Mouse (Mus musculus): Measurements from ENCODE around the gene Tnfrsf9.
"Not testable (repeated sequence)": the region's sequence is repeated elsewhere in the genome, so short reads cannot be mapped to it uniquely, and the experiment has no call there.

Gene Tnfrsf9

DNA sequence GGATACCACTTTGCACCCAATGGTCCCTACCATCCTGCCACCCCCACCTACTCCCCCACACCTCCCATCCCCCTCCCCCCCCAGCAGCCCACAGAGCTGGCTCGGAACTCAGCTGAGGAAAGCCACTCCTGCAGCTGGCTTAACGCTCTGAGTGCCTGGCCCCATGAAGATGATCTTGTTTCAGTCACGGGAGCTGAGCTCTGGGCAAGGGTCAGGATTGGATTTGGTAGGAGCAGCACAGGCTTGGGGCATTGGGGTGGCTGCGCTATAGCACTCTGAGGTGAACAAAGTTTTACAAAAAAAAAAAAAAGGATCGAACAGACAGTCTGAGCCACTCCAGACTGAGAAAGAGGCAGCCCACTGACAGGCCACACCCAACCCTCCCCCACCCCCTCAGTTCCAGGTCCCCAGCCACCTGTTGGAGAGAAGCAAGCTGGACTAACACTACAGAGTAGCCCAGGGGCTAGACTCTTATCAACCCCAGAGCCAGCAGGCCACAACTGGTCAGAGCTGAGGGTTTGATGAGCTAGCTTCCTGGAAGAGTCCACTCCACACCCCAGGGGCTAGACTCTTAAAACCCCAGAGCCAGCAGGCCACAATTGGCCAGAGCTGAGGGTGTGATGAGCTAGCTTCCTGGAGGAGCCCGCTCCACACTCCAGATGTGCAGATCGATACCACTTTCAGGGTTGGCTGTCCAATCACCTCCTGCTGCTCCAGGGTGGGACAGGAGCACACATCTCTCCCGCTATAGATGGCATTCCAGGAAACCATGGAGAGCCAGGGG lies 19.5 kb upstream of the Tnfrsf9 start:
- DNase-seq (ENCODE audit: low spot score in 2 of 2): no peak

DNA sequence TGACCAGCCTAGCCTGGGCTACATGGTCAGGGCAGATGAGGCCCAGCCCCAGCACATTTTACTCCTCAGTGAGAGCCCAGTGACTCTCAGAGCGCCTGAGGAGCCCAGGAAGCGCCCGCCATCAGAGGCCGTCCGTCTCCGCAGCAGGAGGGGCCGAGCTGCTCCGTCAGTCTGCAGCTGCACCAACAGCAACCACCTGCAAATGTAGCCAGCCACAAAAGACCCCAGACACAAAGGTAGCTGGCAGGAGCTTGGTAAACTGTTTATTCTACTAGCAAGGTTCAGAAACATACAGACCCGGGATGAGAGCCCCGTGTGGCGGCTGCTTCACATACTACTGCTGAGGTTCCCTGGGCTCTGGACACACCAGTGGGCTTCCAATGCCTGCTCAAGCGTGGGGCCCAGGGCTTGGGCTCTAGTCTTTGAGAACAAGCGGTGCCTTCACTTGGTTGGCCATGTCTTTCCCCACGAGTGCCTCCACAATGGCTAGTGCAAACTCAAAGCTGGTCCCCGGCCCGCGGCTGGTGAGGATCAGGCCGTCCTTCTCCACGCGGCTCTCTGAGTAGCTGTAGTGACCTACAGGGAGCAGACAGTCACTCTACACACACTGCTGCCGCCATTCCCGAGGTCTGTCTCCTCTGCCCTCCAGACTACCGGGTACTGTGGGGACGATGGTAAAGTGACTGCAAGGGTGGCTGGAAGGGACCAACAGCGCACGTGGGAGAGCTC lies 17.3 kb upstream of the Tnfrsf9 start:
- no peak for DNase-seq (ENCODE audit: low spot score in 2 of 2)

DNA sequence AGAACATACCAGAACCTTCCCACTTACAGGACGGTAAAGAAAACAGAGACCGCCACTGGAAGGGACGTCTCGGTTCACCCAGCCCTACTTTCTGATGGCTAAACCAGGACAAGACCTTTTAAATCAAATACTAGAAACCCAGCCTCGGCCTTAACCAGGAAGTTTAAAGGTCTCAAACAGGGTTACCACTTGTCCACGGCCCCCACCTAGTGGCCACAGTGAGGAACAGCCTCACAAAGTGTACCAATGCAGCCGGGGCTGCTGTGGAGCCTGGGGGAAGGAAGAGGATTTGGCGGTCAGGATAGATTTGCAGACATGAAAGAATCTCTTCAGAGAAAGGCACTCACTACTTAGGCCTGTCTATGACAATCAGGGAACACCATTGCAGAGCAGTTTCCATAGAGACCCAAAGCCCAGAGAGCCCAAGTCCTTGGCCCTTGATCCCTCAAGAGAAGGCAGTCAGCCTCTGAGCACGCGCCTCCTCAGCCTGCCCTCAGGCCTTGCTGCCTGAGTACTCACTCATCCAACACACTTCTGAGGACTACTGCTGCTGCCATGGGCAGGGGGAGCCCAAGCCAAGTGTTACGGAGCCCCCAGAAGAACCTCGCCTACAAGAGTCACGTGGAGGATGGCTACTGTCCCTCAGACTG lies 15.5 kb upstream of the Tnfrsf9 start:
- peak; percentile 50 to 65 for DNase-seq (ENCODE audit: low spot score in 2 of 2)

DNA sequence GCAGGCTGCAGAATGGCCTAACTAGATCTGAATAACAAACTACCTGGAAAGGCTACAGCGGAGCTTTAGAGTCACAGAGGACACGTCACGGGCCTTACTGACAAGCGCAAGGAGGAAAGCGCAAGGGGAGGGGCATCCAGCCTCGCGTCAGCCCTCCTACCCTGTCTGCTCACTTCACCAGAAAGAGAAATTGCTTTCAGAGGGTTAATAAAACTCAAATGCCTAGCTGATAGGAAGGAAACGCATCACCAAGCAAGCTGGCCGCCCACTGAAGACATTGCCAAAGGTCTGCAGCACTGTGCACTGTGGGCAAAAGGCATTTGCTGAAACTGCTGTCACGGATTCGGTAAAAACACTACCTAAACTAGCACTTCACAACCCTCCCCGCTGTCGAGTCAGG lies 13.9 kb upstream of the Tnfrsf9 start:
- no peak for DNase-seq (ENCODE audit: low spot score in 2 of 2)

DNA sequence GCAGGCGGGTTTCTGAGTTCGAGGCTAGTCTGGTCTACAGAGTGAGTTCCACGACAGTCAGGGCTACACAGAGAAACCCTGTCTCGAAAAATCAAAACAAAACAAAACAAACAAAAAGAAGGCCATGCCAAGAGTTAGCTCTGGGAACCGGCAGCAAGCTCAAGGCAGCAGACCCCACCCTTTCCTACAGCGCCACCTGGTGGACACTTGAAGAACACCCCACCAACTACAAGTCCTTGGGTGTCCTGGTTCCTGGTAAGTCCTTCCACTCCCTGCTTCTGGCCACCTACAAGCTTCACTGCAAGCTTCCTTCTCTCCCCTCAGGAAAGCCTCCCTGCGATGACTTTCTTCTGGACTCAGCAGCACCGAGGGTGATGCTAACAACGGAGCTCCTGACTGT lies 12.7 kb upstream of the Tnfrsf9 start:
- peak; percentile 60 to 85 for DNase-seq (ENCODE audit: low spot score in 2 of 2)

DNA sequence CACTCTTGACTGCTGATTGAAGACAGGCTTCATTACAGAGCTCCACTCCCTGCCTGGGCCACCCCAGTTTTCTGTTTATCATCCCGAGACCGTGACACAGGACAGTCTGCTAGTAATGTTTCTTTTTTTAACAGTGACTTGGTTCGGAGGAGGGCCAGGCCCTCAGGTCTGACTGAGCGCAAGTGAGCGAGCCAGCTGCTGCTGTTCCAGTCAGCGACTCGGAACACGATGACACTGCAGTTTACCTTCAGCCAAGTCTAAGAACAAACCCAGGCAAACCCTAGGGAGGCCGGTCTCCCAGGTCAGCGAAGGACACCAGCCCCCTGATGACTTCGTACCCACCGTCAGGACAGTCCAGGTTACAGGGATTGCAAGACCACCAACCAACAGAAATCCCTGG lies 12.3 kb upstream of the Tnfrsf9 start:
- DNase-seq (ENCODE audit: low spot score in 2 of 2): no peak

DNA sequence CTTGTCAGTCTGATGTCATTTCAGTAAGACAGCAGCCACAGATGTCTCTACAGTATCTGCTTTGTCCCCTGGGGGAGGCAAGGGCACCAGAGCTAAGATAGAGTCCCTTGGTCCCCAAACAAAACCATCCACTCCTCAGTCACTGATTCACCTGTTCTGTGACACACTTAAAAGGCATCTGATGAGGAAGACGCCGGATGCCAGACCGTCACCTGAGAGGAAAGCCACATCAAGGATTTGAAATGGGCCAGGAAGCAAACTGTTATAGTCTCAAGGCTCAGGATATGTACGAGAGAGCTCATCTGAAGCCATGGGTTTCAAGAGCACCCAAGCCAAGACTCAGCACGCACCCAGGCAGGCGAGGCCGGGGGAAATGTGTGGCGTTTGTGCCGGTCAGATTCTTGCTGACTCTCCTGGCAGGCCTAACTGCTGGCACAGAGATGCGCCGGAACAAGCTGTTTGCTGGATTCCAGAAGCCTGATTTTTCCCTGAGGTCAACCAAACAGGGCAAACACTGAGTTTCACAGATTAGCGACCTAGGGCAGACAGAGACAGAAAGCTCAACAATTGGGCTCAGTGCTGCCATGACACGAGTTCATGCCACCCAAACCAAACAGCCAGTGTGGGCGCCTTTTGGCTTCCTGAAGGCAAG lies 11.1 kb upstream of the Tnfrsf9 start:
- DNase-seq (ENCODE audit: low spot score in 2 of 2): no peak

DNA sequence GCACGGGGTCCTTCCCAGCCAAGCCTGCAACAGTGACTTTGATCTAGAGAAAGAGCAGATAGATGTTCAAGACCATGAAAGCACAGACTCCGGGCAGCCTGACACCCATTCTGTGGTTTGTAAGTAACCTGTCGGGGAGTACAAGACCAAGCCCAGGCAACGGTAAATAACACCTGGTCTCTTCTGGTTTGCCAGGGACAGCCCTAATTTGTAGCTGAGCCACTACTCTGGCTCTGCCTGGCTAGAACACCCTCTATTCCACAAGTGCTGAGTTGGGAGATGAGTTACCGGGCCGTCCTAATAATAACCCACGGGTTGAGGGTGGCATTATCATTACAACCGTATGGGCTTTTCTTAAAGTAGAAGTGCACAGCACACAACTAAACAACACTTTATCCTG lies 7.3 kb upstream of the Tnfrsf9 start:
- no peak for DNase-seq (ENCODE audit: low spot score in 2 of 2)

DNA sequence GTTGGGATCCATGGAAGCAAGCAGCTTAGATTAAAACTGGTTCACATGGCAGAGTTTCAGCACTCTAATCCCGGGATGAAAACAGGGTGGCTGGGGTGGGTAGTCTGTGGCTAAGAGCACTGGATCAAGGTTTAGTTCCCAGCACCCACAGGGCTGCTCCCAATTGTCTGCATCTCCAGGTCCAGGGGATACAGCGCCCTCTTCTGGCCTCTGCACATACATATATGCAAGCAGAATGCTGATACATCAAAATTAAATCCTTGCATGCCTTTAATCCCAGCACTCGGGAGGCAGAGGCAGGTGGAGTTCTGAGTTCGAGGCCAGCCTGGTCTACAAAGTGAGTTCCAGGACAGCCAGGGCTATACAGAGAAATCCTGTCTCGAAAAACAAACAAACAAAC lies 5.8 kb upstream of the Tnfrsf9 start:
- not testable (repeated sequence) for DNase-seq (ENCODE audit: low spot score in 2 of 2)

DNA sequence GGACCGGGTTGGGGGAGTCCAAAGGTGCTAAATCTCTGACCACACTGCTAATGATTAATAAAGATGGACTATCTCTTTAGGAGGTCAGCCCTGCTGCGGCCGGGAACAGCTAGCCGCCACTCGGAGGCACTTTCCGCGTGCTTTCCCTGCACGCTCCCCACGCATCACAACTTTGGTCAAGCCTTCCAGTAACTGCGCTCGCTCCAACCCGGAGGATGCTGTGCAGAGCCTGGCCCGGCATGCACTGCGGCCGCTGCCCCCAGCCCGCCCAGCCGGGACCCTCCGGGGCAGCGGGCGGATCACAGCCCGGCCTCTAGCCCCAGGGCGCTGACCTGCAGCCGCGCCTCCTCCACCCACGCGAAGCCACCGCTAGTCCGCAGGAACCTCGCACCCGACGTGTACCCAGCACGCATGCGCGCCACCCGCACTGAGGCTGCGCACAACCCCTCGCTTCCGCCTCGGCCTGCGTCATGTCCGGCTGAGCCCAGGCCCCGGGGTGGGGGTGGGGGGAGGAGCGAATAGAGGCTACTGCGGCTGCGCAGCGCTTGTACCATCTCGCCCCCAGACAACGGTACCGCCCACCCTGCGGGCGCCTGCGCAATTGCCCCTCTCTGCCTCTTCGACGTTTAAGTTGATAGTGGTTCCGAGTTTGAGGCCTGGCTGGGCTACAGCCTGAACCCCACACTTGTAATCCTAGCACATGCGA lies 4.8 kb upstream of the Tnfrsf9 start:
- DNase-seq (ENCODE audit: low spot score in 2 of 2): peak; percentile 95 to 99

DNA sequence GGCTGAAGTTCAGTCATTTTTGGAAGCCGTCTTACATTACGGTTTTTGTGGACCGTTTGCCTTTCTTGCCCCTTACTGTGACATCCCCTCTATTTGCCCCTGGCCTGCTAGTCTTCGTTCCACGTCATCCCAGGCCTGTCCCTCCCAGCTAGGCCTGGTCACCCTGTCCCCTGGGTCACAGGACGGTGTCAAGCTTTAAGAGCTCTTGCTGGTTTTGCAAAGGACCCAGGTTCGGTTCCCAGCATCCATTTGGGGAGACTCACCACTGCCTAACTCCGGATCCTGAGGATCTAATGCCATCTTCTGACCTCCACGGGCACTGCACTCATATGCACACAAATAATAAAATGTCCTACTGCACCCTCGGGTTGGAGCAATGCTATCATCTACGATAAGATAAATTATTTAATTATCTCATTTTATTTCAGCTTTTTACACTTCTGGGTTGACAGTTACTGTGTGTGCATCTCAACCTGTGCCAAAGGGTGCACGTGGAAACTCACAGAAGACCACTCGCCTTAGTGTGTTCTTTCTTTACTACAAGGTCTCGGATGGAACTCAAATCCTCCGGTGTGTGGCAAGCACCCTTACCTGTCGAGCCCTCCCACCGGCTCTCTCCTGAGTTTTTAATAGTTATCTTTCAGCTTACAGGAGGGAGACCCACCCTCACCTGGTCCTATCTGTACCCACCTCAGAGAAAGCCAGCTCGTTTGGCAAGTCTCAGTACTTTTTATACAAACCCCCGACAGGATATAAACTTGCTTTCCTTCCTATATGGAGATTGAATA lies 4.0 kb upstream of the Tnfrsf9 start:
- no peak for DNase-seq (ENCODE audit: low spot score in 2 of 2)

DNA sequence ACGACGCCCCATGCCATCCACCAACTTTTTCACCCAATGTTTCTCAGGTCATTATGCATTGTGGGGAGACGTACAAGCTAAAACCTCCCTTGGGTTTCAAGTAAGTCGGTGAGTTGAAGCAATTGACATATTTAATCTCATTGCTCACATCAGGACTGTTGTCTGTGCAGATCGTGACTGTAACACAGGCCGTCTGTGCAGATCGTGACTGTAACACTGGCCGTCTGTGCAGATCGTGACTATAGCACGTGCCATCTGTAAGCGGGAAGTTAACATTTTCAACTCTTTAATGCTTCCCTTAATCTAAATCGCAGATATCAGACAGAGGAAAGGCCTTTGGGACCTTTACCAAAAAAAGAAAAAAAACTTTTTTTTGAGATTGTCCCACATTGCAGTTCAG lies 619 bp upstream of the Tnfrsf9 start:
- DNase-seq (ENCODE audit: low spot score in 2 of 2): no peak

DNA sequence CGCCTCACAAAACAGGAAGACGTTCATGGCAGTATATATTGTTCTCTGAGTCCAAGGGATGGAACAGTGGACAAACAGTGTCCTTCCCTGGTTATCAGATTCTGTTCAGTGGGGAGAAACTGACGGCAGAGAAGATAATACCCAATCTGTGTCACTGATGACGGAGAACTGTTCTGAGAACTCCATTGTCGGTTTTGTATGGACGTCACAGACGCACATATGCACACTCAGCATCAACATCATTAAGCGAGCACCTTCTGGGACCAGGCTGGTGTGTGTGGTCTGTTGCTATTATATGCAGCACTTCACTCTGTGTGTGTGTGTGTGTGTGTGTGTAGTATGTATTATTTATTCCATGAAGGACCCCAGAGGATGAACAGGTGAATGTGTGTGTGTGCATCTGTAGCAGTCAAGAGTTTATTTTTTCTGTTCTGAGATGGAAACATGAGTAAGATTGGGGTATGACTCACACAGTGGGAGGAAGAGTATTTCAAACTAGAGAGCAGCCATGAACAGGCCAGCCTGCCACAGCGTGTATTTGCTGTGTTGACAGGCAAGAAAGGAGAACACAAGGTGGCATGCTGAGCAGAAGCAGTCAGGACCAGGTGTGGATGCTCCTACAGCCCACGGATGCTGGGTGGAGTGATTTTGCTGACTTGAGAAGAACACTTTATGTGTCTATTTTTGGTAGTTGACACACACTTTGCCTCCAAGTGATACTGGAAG lies 982 bp downstream of the Tnfrsf9 start:
- peak; percentile 55 to 67 for DNase-seq (ENCODE audit: low spot score in 2 of 2)

DNA sequence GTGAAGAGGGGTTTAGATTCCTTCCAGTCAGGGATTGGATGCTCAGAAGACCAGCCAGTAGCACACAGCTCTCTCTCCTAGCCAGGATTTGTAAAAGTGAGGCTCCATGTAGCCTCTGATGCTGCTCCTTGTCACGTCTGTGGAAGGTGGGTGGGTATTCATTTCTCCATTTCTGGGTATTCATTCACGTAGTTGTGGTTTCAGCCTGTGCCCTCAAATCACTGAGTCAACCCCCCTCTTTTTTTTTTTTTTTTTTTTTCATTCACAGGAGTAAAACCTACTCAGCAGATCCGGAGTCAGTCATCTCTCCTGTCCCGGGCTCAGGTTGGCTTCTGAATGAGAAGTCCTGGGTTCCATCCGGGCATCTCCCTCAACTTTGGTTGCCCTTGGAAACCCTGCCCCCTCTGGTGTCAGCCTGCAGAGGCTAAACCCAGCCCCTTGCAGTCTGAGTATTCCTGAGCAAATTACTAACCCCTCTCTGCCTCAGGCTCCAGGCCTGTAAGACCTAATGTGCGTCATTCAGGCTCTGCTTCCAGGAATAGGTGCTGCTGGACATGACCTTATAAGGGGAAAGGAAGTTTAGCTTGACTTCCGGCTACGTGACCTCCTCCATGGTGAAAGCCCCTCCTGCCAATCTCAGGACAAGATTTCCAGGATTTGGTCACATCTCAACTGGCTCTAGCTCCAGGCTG lies 3.1 kb downstream of the Tnfrsf9 start:
- no peak for DNase-seq (ENCODE audit: low spot score in 2 of 2)

DNA sequence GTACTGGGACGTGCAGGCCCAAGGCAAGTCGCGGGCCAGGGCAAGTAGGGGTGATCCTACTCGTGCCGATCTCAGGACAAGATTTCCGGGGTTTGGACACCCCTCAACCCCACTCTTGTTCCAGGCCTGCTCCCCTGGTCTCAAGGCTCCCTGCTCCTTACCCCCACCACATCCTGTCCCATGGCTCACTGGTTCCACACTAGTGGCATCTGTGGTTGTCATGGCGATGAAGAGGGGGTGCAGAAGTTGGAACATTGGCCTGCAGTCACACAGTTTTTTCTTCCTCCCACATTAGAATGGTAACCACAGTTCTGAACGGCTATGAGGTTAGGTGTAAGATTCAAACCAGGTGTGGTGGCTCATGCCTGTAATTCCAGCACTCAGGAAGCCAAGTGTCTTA lies 6.8 kb downstream of the Tnfrsf9 start:
- no peak for DNase-seq (ENCODE audit: low spot score in 2 of 2)

DNA sequence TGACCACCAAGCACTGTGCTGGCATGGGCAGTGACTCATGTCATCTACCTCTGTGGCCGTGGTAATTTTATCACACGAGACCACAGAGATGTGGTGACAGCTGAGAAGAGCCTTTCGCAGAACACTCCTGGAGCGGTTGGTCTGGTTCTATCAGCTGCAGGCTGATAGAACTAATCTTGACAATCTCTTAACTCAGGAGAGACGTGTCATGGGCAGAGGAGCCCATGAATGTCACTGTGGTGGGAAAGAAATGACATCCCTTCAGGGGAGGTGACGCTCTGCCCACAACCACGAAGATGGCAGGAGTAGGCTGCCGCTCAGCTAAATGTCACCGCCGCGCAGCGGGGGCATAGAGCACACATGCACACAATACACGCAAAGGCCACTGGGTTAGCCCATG lies 9.9 kb downstream of the Tnfrsf9 start:
- DNase-seq (ENCODE audit: low spot score in 2 of 2): no peak

DNA sequence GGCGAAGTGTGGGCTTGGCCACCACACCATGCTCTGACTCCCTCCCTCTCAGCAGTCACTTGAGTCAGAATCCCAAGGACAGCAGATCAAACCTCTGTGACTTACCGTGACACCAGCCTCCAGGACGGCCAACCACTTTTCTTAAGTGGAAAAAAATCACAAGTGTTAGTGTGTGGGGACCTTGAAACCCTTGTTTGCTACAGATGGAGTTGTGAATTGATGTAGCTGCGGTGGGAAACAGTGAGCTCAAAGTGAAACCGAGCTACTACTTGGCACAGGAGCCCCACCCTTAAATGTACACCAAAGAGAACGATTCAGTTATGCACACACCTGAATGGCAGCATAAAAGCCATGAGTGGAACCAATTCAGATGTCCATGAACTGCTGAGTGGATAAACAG lies 10.6 kb downstream of the Tnfrsf9 start:
- DNase-seq (ENCODE audit: low spot score in 2 of 2): no peak

DNA sequence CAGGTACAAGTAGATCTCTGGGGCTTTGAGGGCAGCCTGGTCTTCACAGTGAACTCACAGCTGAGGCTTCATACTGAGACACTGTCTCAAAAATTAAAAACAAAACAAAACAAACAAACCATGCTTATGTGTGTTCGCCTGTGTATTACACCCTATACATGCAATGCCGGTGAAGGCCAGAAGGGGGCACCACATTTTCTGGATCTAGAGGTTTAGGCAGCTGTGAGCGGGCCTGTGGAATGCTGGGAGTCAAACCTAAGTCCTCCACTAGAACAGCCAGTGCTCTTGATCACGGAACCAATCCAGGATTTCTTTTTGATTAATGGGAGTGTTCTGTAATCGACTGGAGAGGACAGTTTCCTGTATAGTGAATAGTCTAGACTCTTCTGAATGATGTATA lies 11.6 kb downstream of the Tnfrsf9 start:
- no peak for DNase-seq (ENCODE audit: low spot score in 2 of 2)

DNA sequence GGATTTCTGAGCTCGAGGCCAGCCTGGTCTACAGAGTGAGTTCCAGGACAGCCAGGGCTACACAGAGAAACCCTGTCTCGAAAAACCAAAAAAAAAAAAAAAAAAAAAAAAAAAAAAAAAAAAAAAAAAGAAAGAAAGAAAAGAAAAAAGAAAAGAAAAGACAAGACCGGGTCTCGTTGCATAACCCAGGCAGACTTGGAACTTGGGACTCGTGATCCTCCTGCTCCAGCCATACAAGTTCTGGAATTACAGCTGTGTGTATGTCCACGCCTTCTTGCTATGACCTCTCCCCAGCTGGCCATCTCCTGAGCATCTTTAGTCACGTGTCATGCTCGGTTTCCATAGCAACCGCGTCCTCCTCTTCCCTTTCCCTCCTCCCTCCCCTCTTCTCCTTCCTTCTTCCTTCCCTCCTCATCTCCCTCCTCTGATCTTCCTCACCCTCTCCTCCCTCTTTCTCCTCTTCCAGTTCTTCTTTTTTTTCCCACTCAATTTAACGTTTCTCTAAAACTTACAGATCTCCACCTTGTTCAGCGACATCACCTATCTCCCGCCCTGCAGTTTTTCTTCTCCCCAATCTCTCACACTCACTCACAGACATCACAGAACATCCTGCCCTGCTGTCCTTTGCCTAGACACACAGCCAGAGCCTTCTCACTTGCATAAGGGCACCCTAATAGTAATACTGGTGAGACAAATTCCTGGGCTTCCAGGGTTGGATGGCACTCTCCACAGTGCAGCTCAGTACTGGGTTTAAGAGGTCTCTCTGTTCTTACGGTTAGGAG lies 12.8 kb downstream of the Tnfrsf9 start:
- no peak for DNase-seq (ENCODE audit: low spot score in 2 of 2)

Measured in right cerebral cortex, adult 2 months (tissue).